Mouse (Mus musculus) intestine, embryonic 15.5 days (tissue): Measurements from ENCODE around the gene Apopt1. TPM values are rescaled to one million over a fixed set of nuclear protein-coding genes. Genes with fewer than 3 reads are reported as not detected.
"Not testable (repeated sequence)": the region's sequence is repeated elsewhere in the genome, so short reads cannot be mapped to it uniquely, and the experiment has no call there.

ENCODE experiments used
- ATAC-seq: fragments of 200-750 bp; cut with Nextera tagmentation; 2 replicates; pipeline ENCODE4 v1.8.0; 2017; ENCODE audit warnings: moderate TSS enrichment, moderate library complexity
- H3K27ac ChIP-seq: fragments of 300-500 bp; sonication (generic); 2 replicates; pipeline ENCODE4 v1.5.1; 2015; ENCODE audit warnings: mild to moderate bottlenecking, inconsistent platforms
- H3K27me3 ChIP-seq: fragments of 300-500 bp; sonication (generic); replicated peaks from 2 replicates; pipeline ENCODE4 v1.6.1; 2015; ENCODE audit warnings: inconsistent platforms
- H3K36me3 ChIP-seq: fragments of 300-500 bp; sonication (generic); 2 replicates; pipeline ENCODE4 v1.6.1; 2015; ENCODE audit warnings: inconsistent platforms
- H3K4me1 ChIP-seq: fragments of 300-500 bp; sonication (generic); replicated peaks from 2 replicates; pipeline ENCODE4 v1.6.1; 2015; ENCODE audit warnings: inconsistent platforms
- H3K4me2 ChIP-seq: fragments of 300-500 bp; sonication (generic); replicated peaks from 2 replicates; pipeline ENCODE4 v1.6.1; 2015; ENCODE audit warnings: mild to moderate bottlenecking, inconsistent platforms
- H3K4me3 ChIP-seq: fragments of 300-500 bp; sonication (generic); replicated peaks from 2 replicates; pipeline ENCODE4 v1.5.1; 2015; ENCODE audit warnings: inconsistent platforms
- H3K9ac ChIP-seq: fragments of 300-500 bp; sonication (generic); 2 replicates; pipeline ENCODE4 v1.6.1; 2015; ENCODE audit warnings: inconsistent platforms
- H3K9me3 ChIP-seq: fragments of 300-500 bp; sonication (generic); 2 replicates; pipeline ENCODE4 v1.6.1; 2016; ENCODE audit warnings: inconsistent platforms
- WGBS: fragments of 180-500 bp; shearing (Covaris S2); methylation state at CpG from one replicate; pipeline ENCODE4 v1.1.7; 2015; 5-methylcytosine and 5-hydroxymethylcytosine counted together
- polyA plus RNA-seq: library from polyadenylated mRNA; unstranded; fragments of >200 nt; fragmentation: Nextera tagmentation; extraction: Ambion mirVana; gene quantifications from 2 replicates; pipeline ENCODE4 v1.2.1, GENCODE M21; 2015

Gene Apopt1
- polyA plus RNA-seq, 1 experiment from 2014 or later: 51.8 TPM

- no peaks in the 10 kb centered on the region for H3K9me3 ChIP-seq
- peaks cover 3% of the 10 kb centered on the region; the same call in 1 of the 2 replicates for H3K4me1 ChIP-seq
- no peak overlapping the region for H3K9ac ChIP-seq
- 73% methylated on average over 8 of the region's 8 CpGs for WGBS
- H3K27ac ChIP-seq: no peak overlapping the region
- ATAC-seq: no peak
- H3K27me3 ChIP-seq: no peaks in the 10 kb centered on the region
- peaks cover 5% of the 10 kb centered on the region; the same call in 1 of the 2 replicates for H3K36me3 ChIP-seq
- H3K4me2 ChIP-seq: no peak overlapping the region
- H3K4me3 ChIP-seq: no peak overlapping the region
Observed at GRCm38 (mm10) chr12:111718656-111719055, 5.6 kb downstream of the Apopt1 start.

- Histone ChIP-seq H3K4me3 (no peak overlapping the region), H3K9me3 (no peaks in the 10 kb centered on the region), H3K4me1 (peaks cover 4% of the 10 kb centered on the region; the same call in 1 of the 2 replicates), H3K9ac (no peak overlapping the region), H3K4me2 (no peak overlapping the region), H3K36me3 (peaks cover 7% of the 10 kb centered on the region; the same call in 1 of the 2 replicates), H3K27me3 (no peaks in the 10 kb centered on the region), H3K27ac (no peak overlapping the region)
- ATAC-seq: no peak
- WGBS: 87% methylated on average over 4 of the region's 4 CpGs
Observed at GRCm38 (mm10) chr12:111720222-111720621, 7.2 kb downstream of the Apopt1 start.

- Histone ChIP-seq H3K4me3 (no peak overlapping the region), H3K4me2 (no peak overlapping the region), H3K4me1 (peaks cover 4% of the 10 kb centered on the region; the same call in 1 of the 2 replicates), H3K36me3 (0 out of 2 replicates have a peak, but pooled peaks cover 5% of the 10 kb centered on the region), H3K27ac (no peak overlapping the region), H3K9me3 (no peaks in the 10 kb centered on the region), H3K27me3 (no peaks in the 10 kb centered on the region), H3K9ac (no peak overlapping the region)
- 72% methylated on average over 9 of the region's 9 CpGs for WGBS
- no peak for ATAC-seq
Observed at GRCm38 (mm10) chr12:111722654-111723053, 9.6 kb downstream of the Apopt1 start.

DNA sequence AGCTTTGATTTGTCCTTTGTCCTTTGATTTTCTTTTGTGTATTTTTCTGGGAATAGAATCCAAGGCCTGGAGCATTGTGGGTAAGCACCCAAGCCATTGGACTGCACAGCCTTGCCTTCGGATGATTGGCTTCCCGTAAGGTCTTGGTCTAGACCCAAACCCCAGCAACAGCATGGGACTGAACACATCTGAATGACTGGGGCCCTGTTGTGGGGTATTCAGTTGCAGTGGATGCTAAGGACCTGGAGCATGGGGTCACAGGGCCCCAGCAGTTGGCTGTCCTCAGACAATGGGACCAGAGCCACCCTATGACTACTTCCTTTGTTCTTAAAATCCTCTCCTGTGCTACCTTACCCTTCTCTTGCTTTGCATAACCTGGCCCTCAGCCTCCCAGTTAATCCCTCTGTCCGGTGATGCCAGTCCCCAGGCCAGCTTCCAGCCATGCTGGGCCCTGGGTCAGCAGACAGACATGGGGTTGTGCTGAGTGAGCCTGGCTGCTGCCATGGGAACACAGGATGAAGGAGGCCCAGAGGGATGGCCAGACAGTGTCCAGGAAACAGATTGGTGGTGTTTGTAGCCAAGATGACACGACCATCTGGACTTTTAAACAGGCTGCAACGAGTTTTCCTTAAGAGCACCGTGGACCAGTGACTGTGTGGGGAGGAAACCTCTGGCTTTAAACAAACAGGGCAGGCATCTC lies 11.7 kb downstream of the Apopt1 start:
- WGBS: 58% methylated on average over 6 of the region's 6 CpGs
- ATAC-seq: no peak
- H3K9ac ChIP-seq: no peak overlapping the region

DNA sequence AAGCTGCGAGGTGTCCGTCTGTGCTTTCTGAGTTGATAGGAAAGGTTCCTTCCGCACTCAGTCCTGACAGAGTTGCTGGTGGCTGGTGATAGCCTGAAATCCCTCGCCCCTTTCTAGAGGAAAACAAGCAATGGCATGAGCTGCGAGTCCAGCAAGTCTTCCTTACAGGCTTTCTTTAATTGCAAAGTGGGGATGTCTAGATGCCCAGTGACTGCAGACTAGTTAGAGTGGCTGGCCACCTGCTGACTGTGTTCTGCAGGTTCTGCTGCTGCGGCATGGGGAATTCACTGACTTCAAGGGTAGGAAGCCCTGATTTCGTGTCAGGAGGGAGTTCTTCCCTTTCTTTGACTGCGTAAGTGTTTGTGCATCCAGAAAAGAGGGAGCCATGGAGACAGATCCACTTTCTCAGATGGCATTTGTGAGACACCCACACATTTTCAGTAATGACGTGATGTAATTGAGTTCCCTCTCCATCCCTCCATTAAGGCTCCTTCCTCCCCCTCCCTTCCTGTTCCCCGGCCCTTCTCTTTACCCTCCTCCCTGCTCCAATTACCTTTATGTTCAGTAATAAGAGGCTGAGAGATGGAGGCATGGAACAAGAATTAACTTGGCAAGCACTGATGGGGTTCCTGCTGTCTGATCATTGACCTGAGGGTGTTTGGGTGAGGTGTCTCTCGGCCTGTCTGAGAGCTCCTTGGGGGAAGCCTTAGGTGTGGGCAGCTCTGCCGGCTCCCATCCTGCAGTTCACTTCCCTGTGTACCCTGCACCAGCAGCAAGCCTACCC lies 12.5 kb downstream of the Apopt1 start:
- WGBS: 73% methylated on average over 12 of the region's 12 CpGs
- no peak for ATAC-seq
- Histone ChIP-seq H3K27ac (peak overlapping the region; percentile 27; the same call in 1 of the 2 replicates), H3K4me2 (no peak overlapping the region), H3K4me1 (peaks cover 4% of the 10 kb centered on the region; the same call in 1 of the 2 replicates), H3K27me3 (no peaks in the 10 kb centered on the region), H3K9ac (peak overlapping the region; percentile 18; the same call in 1 of the 2 replicates), H3K4me3 (no peak overlapping the region), H3K36me3 (0 out of 2 replicates have a peak, but pooled peaks cover 5% of the 10 kb centered on the region), H3K9me3 (no peaks in the 10 kb centered on the region)

More for the DNA sequence above, 11.7 kb downstream of the Apopt1 start:
- Histone ChIP-seq H3K4me3 (no peak overlapping the region), H3K4me2 (no peak overlapping the region), H3K9me3 (no peaks in the 10 kb centered on the region), H3K27ac (peak overlapping the region; percentile 27; the same call in 1 of the 2 replicates), H3K27me3 (no peaks in the 10 kb centered on the region), H3K36me3 (0 out of 2 replicates have a peak, but pooled peaks cover 5% of the 10 kb centered on the region), H3K4me1 (peaks cover 4% of the 10 kb centered on the region; the same call in 1 of the 2 replicates)

DNA sequence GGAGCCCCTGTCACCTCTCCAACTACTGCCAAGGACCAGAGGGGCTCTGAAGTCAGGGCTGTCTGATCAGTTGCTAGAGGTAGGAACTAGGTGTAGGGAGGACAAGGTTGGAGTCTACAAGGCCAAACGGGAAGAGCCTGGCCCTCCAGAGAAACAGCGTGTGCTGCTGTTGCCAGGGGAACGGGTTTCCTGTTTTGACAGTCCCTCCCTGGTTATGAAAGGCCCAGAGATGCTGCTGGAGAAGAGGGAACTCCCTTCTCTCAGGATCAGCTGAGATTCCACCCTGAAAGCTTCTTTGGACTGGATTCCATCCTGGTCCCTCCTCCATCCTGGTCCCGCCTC lies 13.0 kb downstream of the Apopt1 start:
- H3K27me3 ChIP-seq: no peaks in the 10 kb centered on the region
- ATAC-seq: no peak; the same call in 1 of the 2 replicates
- H3K4me3 ChIP-seq: no peak overlapping the region
- 0 out of 2 replicates have a peak overlapping the region, but pooled peaks have one; percentile 19 for H3K27ac ChIP-seq
- 0 out of 2 replicates have a peak, but pooled peaks cover 5% of the 10 kb centered on the region for H3K36me3 ChIP-seq
- peak overlapping the region; percentile 18; the same call in 1 of the 2 replicates for H3K9ac ChIP-seq
- H3K4me2 ChIP-seq: no peak overlapping the region
- 58% methylated on average over 4 of the region's 4 CpGs for WGBS
- H3K4me1 ChIP-seq: peaks cover 4% of the 10 kb centered on the region; the same call in 1 of the 2 replicates
- H3K9me3 ChIP-seq: no peaks in the 10 kb centered on the region

- H3K27me3 ChIP-seq: no peaks in the 10 kb centered on the region
- H3K4me1 ChIP-seq: peaks cover 15% of the 10 kb centered on the region; the same call in 1 of the 2 replicates
- no peak overlapping the region for H3K4me3 ChIP-seq
- no peak overlapping the region for H3K9ac ChIP-seq
- H3K4me2 ChIP-seq: no peak overlapping the region
- 0 out of 2 replicates have a peak, but pooled peaks cover 5% of the 10 kb centered on the region for H3K36me3 ChIP-seq
- no peak overlapping the region for H3K27ac ChIP-seq
- no peak for ATAC-seq
- H3K9me3 ChIP-seq: no peaks in the 10 kb centered on the region
- WGBS: 61% methylated on average over 1 of the region's 1 CpGs
Observed at GRCm38 (mm10) chr12:111727956-111728355, 14.9 kb downstream of the Apopt1 start.

GRCm38 (mm10) chr12:111731822-111732807 lies 19.1 kb downstream of the Apopt1 start:
- Histone ChIP-seq H3K27me3 (no peaks in the 10 kb centered on the region), H3K36me3 (0 out of 2 replicates have a peak, but pooled peaks cover 3% of the 10 kb centered on the region), H3K4me1 (peaks cover 11% of the 10 kb centered on the region; the same call in 1 of the 2 replicates), H3K9ac (no peak overlapping the region), H3K9me3 (no peaks in the 10 kb centered on the region), H3K4me3 (no peak overlapping the region), H3K27ac (no peak overlapping the region), H3K4me2 (peak overlapping the region; percentile 44)
- ATAC-seq: peak; percentile 94
- WGBS: 33% methylated on average over 30 of the region's 30 CpGs

GRCm38 (mm10) chr12:111732921-111733320 lies 19.9 kb downstream of the Apopt1 start:
- 56% methylated on average over 5 of the region's 5 CpGs for WGBS
- H3K4me1 ChIP-seq: peaks cover 11% of the 10 kb centered on the region; the same call in 1 of the 2 replicates
- ATAC-seq: peak; percentile 44; the same call in 1 of the 2 replicates
- H3K9me3 ChIP-seq: no peaks in the 10 kb centered on the region
- peak overlapping the region; percentile 32; the same call in 1 of the 2 replicates for H3K9ac ChIP-seq
- H3K27ac ChIP-seq: no peak overlapping the region
- no peak overlapping the region for H3K4me2 ChIP-seq
- no peak overlapping the region for H3K4me3 ChIP-seq
- H3K36me3 ChIP-seq: no peaks in the 10 kb centered on the region
- H3K27me3 ChIP-seq: no peaks in the 10 kb centered on the region

DNA sequence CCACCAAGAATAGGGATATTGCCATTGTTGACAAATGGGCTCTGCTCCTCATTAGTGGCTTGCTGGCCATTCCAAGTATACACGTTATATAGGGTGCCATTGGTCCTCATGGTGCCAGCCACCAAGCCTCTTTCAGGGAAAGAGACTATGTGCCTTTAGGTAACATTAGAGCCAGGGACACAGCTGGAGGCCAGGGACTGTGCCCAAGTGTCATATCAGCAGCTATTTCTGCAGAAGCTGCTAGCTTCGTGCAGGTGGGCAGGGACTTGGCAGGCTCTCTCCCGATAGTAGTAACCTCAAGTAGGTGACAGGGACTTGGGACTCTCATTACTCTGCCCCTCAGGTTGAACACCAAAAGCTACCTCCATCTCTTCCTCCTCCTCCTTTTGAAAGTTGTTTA lies 21.9 kb downstream of the Apopt1 start:
- ATAC-seq: no peak
- no peak overlapping the region for H3K4me3 ChIP-seq
- no peak overlapping the region for H3K9ac ChIP-seq
- no peaks in the 10 kb centered on the region for H3K36me3 ChIP-seq
- H3K4me2 ChIP-seq: no peak overlapping the region
- H3K27me3 ChIP-seq: no peaks in the 10 kb centered on the region
- no peaks in the 10 kb centered on the region for H3K9me3 ChIP-seq
- WGBS: 91% methylated on average over 3 of the region's 3 CpGs
- H3K4me1 ChIP-seq: peaks cover 11% of the 10 kb centered on the region; the same call in 1 of the 2 replicates
- H3K27ac ChIP-seq: no peak overlapping the region

DNA sequence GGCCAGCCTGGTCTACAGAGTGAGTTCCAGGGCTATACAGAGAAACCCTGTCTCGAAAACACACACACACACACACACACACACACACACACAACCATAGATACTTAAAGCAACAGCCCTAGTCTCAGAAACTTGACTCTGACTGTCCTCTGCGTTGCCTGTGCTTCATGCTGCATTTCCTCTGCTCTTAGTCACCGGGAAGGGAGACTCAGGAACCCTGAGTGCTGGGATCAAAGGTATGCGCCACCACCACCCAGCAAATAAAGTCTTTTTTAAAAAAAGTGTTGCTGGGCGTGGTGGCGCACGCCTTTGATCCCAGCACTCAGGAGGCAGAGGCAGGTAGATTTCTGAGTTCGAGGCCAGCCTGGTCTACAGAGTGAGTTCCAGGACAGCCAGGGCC lies 23.6 kb downstream of the Apopt1 start:
- H3K4me1 ChIP-seq: peaks cover 11% of the 10 kb centered on the region; the same call in 1 of the 2 replicates
- H3K27me3 ChIP-seq, H3K9me3 ChIP-seq, H3K36me3 ChIP-seq, H3K27ac ChIP-seq, H3K4me3 ChIP-seq, H3K9ac ChIP-seq, ATAC-seq, H3K4me2 ChIP-seq: not testable (repeated sequence)
- 85% methylated on average over 8 of the region's 8 CpGs for WGBS
